Mouse (Mus musculus) embryo, embryonic 10 days (tissue): ENCODE measurements around the gene Gzmm.

Experiments
- DNase-seq: peaks from one replicate; pipeline ENCODE4 v3.0.0-alpha.2; 2015; ENCODE audit warnings: low spot score

Gene Gzmm

DNA sequence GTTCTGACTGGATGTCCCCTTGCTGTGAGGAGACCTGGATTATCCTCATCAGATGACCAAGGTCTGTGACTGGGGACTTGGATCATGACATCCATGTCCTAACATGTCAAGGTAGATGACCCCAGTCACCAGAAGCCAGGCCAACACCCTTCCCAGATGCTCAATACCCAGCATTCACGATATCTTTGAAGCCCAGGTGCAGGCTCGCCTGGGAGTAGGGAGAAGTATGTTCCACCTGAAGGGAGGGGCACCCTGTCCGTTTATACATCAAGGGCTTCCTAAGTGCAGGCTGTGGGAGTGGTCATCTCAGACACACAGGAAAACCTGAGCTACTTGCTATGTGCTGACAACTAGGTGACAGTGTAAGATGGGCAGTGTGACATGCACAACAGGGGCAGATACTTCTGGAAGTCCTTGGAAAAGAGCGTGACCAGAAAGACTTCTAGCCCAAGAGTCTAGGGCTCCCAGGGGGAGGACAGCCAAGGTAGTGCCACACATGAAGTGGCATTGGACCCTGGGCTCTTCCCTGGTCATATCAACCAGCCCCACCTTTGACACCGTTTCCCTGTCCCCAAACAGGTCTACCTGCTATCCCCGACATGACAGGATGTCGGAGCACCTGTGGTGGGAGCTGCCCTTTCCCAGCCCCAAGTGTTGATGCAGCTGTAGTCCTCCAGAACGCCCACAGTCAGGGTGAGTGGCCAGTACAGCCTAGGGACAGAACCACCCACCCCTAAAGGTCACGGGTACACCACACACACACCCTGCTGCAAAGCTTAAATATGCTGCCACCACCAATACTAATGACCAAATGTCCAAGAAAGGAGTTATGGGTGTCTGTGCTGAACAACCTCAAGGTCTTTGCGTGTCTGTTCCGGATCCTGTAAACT lies 8.0 kb upstream of the Gzmm start:
- no peak for DNase-seq

GRCm38 (mm10) chr10:79681591-79682245 lies 7.1 kb upstream of the Gzmm start, which contains the start of gene Cdc34:
TSS of gene Cdc34 (plus strand) at chr10:79682195.
- DNase-seq = peak; percentile 98

DNA sequence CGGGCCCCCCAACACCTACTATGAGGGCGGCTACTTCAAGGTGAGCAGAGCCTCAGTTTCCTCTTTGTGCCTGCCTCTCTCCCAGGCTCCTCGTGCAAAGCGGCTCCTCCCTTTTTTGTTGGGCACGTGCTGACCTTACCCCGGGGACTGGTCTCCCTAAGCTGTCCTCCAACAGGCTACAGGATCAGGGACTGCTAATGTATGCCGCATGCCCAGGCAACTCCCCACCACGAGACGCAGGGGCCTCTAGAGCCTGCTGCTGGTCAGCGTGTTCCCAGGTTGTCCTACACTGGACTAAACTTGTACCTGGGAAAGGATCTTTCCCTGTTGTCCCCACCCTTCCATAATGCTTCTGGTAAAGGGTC lies 6.3 kb upstream of the Gzmm start:
- peak; percentile 21 for DNase-seq

GRCm38 (mm10) chr10:79682916-79683582 lies 5.8 kb upstream of the Gzmm start:
- DNase-seq = peak; percentile 64

- no peak for DNase-seq
These were observed 4.8 kb upstream of the Gzmm start for GRCm38 (mm10) chr10:79683726-79684640.

GRCm38 (mm10) chr10:79684770-79685600 lies 3.8 kb upstream of the Gzmm start:
- no peak for DNase-seq

DNA sequence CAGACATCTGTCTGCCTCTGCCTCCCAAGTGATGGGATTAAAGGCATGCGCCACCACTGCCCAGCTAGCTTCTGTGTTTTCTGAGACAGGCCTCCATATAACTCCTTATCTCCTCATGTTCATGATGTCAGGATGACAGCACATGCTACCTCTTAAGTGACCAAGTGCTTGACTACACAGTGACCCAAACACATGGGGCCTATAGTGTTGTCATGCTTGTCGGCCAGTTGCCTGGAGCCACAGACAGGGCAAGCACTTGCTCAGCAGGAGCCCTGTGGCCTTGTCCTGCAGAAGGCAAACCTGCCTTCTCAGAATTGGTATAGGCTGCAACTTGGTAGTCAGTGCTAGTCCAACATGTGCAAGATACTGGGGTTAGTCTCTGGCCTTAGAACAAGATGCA lies 2.6 kb upstream of the Gzmm start:
- DNase-seq = no peak

DNA sequence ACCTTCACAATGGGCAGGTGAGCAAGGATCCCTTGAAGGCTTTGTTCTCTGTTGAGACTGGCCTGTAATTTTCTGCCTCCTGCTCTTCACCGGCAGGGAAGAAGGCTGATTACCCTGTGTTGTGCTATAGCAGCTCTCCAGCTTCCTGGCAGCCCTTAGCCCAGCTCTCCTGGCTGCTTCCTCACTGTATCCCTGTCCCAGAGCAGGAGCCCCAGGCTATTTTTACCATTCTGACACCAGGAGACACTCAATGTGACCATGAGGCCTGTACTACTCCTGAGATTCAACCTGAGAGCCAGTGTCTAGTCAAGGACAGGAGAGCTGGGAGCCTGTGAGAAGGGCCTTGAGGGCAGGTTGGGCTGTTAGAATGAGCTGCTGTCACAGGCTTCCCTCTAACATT lies 2.1 kb upstream of the Gzmm start:
- no peak for DNase-seq

DNA sequence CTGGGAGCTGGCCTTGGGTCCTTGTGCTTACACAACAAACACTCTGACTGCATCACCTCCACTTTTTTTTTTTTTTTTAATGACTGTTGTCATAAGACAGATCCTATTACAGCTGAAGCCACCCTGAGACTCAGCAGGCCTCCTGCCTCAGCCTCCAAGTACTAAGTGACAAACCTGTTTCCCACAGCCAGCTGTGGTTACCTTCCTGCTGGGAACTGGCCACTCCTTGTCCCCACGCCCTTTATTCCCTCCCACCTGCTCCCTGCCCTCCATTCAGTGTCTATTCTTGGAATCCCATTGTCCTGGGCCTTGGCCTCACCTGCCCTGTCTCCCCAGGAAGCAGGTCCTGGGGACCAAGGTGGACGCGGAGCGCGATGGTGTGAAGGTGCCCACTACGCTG lies 1.3 kb upstream of the Gzmm start:
- no peak for DNase-seq

- no peak for DNase-seq
These were observed 358 bp downstream of the Gzmm start for GRCm38 (mm10) chr10:79689178-79689577.

GRCm38 (mm10) chr10:79691986-79692548 lies 3.2 kb downstream of the Gzmm start:
- no peak for DNase-seq

GRCm38 (mm10) chr10:79693580-79694378 lies 5.0 kb downstream of the Gzmm start:
- DNase-seq = no peak

DNA sequence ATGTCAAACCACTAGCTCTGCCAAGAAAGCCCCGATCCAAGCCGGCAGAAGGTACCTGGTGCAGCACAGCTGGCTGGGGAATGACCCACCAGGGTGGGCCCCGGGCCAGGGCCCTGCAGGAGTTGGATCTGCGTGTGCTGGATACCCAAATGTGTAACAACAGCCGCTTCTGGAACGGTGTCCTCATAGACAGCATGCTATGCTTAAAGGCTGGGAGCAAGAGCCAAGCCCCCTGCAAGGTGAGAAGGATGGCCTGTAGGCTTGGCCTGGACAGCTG lies 5.5 kb downstream of the Gzmm start:
- no peak for DNase-seq

DNA sequence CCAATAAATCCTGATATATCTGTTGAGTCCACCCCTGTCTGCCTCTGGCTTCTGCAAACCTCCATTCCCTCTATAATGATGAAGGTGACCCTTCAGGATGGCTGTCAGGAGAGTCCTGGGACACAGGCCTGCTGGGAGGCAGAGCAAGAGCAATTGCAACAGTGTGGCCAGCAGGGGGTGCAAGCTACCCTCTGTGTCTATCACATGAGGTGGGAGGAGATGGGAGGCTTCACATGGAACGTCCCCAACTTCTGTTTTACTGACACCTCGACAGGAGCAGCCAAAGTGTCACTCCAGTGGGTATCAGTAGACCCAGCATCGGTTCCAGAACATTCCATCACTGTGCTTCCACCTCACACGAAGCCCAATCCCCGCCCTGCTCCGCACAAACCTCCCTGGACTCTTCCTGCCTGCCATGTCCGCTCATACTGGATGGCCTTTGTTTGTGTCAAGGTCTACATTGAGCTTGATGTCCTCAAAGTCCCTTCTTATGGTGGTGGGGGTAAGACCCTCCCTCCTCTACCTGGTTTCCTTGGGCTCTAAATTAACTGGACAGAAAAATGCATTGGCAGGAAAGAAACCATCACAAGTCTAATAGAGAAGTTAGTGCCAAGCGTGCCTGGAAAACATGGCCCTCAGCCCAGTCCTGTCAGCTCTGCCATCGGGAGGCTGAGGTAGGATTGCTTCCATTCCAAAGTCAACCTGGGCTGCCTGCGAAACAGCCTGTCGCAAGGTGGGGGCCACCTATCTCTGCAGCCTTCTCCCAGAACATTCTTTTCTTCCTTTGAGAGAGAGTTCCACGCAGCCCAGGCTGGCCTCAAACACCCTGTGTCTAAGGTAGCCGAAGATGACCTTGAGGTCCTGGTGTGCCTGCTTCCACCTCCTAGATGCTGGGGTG lies 6.7 kb downstream of the Gzmm start:
- peak; percentile 89 for DNase-seq

GRCm38 (mm10) chr10:79696129-79696651 lies 7.4 kb downstream of the Gzmm start:
- no peak for DNase-seq

DNA sequence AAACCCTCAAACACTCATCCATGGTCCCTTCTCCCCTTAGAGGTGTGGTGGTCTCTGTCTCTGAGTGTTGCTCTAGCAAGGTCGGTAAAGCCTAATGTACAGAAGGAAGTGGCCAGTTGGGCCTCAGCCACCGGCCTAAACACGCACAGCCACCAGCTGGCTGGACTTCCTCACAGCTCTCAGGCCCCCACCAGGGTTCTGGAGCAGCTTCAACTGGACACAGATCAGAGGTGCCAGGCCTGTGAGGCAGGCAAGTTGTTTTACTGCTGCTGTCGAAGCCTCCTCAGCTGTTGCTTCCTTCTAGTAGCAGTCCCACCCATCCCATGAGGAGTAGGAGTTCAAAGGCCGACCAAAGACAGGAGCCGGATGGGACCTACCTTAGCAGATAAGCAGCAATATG lies 9.1 kb downstream of the Gzmm start:
- no peak for DNase-seq

- DNase-seq = no peak
These were observed 9.6 kb downstream of the Gzmm start for GRCm38 (mm10) chr10:79698459-79698858.

GRCm38 (mm10) chr10:79700676-79701075 lies 11.9 kb downstream of the Gzmm start:
- no peak for DNase-seq
